Mouse (Mus musculus) gastrocnemius, postnatal 10 days (tissue): ENCODE results near the gene 9330182L06Rik. TPM values are rescaled to one million over a fixed set of nuclear protein-coding genes. Genes with fewer than 3 reads are reported as not detected.

Experiments used
- DNase-seq: peaks from one replicate; pipeline ENCODE4 v3.0.0; 2021; ENCODE audit warnings: mixed read lengths
- long read RNA-seq, 2 experiments: library from polyadenylated mRNA; stranded (forward); transcript quantifications; one replicate each; pipeline ENCODE4 v2.0.0; 2021
- total RNA-seq, 2 experiments: library from RNA; stranded (reverse); gene quantifications; 2 replicates each; pipeline ENCODE4 v1.2.3; 2021

Gene 9330182L06Rik
- total RNA-seq = under 1 TPM; 0.23 to 0.50 TPM
- long read RNA-seq, experiment 1 = 0 reads
- long read RNA-seq, experiment 2, partial matches to known transcripts = 0 of 1 reads
- long read RNA-seq, experiment 2, other reads (novel, unspliced or antisense) = 1 of 1 reads

DNA sequence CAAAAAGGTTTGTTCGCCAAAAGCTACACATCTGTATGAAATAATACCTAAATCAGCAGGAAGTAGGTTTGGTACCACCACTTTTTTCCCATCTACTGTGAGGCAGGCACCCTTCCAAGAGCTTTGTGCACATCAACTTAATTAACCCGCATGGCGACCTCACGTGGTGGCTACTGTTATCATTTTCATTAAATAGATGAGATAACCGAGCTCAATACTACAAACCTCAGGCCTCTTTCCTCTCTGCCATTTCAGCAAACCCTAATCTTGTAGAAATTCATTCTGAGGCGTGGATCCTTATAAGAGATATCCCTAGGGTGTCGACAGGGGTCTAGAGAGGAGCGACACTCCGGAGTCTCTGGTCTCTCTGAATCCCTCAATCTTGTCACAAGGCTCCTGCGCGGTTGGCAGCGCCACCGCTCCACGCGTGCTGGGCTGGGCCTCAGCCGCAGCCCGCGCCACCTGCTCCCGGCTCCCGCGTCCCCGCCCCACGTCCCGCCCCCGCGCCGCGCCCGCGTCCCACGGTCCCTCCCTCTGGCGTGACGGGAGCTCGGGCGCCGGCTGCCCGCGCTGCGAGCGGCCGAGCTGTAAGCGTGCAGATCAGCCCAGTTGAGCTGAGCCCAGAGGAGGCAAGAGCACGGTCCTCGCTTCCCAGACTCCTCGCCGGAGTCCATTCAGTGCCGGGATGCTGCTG is at the start of gene 9330182L06Rik:
Gene 9330182L06Rik (plus strand): TSS at position 533 of the 694 bp plus-strand sequence.
- peak; percentile 44 for DNase-seq

GRCm38 (mm10) chr5:9227456-9228008 is 38.4 kb upstream of the 9330182L06Rik start:
- DNase-seq = no peak

DNA sequence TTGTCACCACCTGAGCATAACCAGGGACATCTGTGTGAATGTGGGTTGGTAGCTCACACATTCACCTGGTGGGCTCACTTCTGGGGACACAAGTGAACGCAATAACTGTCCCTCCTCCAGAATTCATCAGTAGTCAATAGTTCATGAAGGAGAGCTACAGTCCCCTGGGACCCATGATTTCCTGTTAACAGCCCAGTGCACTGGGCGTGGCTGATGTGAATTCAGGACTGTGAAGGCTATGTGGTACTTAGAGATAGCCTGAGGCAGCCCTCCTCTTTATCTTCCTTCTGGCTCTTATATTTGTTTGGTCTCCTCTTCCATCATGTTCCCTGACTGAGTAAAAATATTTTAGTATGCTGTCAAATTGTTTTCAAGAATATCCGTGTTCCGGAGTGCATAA is 1.6 kb upstream of the 9330182L06Rik start:
- DNase-seq = no peak

DNA sequence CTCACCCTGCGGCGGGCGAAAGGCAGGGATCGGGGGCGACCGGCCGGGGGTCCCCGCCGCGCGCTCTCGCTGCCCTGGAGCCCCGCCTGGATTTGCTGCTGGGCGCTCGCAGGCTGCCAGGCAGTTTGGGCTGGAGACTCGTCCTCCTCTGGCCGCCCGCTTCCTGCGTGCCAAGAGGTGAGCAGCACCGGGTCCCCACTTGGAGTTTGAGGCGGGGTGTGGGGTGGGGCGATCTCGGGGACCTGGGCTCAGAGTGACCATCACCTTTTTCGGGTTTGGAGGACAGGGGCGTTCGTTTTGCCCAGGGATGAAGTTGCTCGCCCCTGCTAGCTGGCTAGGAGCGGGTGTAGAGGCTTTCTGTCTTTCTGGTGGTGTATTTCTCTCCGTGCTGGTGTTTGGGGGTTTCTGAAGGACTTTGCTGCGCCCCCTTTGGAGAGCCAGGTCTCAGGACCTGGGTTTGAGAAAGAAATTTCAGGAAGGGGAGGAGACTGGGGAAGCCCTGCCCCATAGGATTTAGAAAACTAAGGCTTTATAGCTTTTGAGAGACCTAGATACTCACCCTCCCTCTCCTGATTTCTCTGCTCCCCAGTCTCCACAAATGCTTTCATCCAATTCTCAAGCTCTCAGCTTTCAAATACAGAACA is 484 bp downstream of the 9330182L06Rik start:
- DNase-seq = no peak

DNA sequence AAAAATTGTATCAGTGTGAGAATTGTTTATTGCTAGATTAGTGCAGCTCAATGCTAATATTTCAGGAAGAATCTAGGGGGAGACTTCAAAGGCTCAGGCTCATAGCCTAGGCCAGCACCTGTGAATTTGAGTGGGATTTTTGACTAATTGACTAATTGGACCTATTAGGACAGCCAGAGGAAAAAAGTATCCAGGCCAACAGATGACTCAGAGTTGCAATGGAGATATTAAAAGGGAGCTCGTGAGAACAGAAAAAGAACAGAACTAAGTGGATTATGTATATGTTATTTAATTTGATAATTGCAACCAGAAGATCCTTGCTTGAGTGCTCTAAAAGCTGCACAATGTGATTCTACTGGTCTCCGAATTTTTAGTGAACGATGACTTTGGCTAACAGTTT is 3.7 kb downstream of the 9330182L06Rik start:
- DNase-seq = no peak

- no peak for DNase-seq
Observed at GRCm38 (mm10) chr5:9272976-9273375, 7.1 kb downstream of the 9330182L06Rik start.

DNA sequence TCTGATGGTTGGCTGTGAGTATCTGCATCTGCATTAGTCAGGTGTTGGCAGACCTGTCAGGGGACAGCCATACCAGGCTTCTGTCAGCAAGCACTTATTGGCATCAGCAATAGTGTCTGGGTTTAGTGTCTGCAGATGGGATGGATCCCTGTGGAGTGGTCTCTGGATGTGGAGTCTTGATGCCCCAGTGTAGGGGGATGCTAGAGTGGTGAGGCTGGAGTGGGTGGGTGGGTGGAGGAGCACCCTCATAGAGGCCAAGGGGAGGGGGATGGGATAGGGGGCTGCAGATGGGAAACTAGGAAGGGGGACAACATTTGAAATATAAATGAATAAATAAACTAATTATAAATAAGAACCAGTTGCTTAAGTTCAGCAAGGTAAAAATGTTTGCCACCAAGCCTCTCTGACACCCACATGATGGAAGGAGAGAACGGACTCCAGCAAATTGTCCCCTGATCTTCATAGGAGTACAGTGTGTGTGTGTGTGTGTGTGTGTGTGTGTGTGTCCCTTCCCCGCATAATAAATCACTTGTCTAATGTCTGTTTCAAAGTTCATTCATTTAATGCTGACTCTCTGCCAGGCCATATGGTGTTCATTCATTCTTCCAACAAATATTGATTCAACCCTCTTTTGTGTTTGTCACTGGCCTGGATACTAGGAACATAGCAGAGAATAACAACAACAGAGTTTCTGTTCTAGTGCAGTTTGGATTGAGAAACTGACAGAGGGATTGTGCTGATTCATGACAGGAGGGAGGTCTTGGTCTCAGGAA is 30.0 kb downstream of the 9330182L06Rik start:
- no peak for DNase-seq

DNA sequence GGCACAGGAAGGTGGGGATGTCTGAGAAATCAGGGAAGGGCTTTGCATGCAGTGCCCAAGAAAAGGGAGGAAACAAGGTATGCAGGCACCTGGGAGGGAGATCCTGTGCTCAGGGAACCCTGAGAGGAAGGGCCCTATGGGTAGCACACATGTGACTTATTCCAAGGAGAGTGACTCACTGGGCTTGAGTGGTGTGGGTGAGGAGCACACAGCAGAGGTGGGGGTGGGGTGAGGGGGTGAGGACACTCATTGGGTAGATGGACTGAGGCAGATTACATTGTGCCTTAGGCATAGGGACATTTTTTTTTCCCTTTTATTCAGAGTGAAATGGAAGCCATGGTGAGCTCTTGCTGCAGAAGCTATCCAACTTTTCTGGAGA is 30.6 kb downstream of the 9330182L06Rik start:
- DNase-seq = no peak

- no peak for DNase-seq
Observed at GRCm38 (mm10) chr5:9326863-9327262, 60.9 kb downstream of the 9330182L06Rik start.

GRCm38 (mm10) chr5:9327528-9327927 is 61.6 kb downstream of the 9330182L06Rik start:
- no peak for DNase-seq

GRCm38 (mm10) chr5:9338756-9339510 is 73.0 kb downstream of the 9330182L06Rik start:
- DNase-seq = no peak

DNA sequence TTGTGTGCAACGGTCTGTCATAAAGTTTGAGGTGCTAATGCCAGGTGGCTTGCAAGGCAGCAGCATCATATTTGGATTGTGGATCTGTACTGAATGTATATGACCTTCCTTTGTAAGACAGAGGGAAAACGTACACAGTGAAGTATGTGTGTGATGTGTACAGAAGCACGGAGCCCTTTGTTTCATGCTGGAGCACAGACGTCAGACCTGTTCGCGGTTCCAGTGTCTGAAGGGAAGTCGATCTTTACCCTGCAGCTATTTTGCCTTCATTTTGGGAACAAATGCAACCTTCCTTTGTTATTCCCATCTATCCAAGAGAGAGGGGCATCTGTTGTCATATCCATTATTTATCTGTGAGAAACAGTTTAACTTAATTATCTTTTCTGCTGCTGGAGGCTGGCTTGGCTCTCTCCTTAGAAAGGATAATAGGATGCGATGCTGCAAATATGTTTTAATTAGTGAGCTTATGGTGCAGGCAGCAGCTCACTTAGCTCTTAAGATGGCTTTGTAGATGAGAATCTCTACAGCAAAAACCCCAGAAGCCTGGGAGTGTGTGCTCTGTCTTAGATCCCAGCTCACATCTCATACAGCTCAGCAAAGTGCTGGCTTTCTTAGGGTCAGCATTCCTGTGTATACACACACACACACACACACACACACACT is 73.7 kb downstream of the 9330182L06Rik start:
- no peak for DNase-seq

DNA sequence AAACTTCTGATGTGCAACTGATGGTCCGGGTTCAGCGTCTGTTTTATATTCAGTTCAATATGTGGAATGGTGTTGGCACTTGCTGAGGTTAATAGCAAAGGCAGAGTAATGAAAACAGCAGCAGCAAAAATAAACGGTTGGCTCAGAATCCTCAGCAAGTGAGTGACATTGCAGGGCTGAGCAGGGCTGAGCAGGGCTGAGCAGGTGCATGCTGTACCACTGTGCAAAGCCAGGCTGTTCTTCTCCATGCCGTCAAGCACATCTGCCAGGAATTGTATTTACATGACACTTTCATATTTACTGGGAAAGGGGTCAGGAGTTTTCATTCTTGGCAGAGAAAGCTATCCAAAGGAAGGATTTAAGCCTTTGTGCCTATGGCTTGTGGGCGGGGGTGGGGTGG is 78.7 kb downstream of the 9330182L06Rik start:
- no peak for DNase-seq

- no peak for DNase-seq
Observed at GRCm38 (mm10) chr5:9345038-9345617, 79.2 kb downstream of the 9330182L06Rik start.

DNA sequence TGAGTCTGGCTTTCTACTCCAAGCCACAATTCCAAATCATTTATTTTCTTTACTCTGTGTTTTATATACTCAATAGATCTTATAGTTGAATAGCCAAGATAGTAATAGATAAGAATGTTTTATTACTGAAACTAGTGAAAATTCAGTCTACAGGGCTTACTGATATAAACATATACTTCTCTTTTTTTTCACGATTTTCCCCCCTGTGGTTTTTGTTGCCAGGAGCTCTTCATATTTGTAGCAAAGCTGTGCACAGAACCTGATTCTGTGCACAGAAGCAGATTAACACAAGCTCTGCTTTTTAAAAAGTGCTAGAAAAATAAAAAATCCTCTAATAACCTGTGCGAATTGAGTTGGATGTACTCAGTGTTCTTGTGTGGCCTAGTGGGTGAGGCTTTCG is 79.7 kb downstream of the 9330182L06Rik start:
- no peak for DNase-seq

GRCm38 (mm10) chr5:9346510-9346909 is 80.6 kb downstream of the 9330182L06Rik start:
- no peak for DNase-seq

- no peak for DNase-seq
Observed at GRCm38 (mm10) chr5:9352163-9352562, 86.2 kb downstream of the 9330182L06Rik start.

DNA sequence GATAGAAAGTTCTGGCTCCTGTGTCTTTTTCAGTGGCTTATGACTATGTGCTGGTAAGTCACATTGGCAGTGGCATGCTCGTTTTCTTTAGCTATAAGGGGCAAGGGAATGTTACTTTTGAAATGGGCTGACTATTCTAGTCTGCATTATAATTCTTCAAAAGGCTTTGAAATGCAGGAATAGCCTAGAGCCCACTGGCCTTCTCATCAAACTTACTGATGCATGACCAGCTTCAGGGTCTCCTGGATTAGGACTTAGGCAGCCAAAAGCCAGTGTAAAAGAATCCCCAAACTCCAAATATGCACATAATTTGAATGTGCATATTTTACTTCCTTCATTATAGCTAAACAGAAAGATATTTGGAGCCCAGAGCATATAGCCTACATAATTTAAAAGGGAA is 86.7 kb downstream of the 9330182L06Rik start:
- DNase-seq = no peak

DNA sequence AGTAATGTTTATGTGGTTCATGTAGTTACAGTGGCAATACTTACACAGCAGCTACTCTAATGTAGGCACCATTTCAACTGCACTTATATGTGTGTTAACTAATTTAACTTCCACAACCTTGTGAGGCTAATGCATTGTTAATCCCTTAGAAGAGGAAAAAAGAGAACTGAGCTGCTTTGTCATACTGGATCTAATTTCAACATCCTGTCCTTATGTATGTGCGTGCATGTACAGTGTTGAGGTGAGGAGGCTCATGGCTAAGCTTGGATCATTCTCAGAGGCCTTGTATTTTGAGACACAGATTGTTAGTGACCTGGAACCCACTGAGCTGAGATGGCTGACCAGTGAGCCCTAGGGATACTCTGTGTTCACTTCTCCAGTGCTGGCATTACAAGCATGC is 88.3 kb downstream of the 9330182L06Rik start:
- no peak for DNase-seq

GRCm38 (mm10) chr5:9358076-9358475 is 92.2 kb downstream of the 9330182L06Rik start:
- DNase-seq = no peak
